Mouse (Mus musculus): Measurements from ENCODE around the gene Trappc6a.

Trappc6a gene

GRCm38 (mm10) chr7:19508150-19508923, at the start of gene Trappc6a, which contains the start of gene Bloc1s3:
Gene Trappc6a, plus strand, starts transcription at chr7:19508395.
Gene Bloc1s3, minus strand, starts transcription at chr7:19508367.
- DNase-seq (ENCODE audit: low read depth, low spot score) = peak; percentile 90

- DNase-seq (ENCODE audit: low read depth, low spot score) = peak; percentile 83
These were observed 49.5 kb upstream of the Trappc6a start, which contains the start of gene Mark4 for GRCm38 (mm10) chr7:19458591-19459111. Gene Mark4, minus strand, starts transcription at chr7:19458821.

GRCm38 (mm10) chr7:19459144-19459870, 48.9 kb upstream of the Trappc6a start:
- no peak for DNase-seq (ENCODE audit: low read depth, low spot score)

GRCm38 (mm10) chr7:19460500-19460899, 47.7 kb upstream of the Trappc6a start:
- DNase-seq (ENCODE audit: low read depth, low spot score) = no peak

- peak; percentile 71 for DNase-seq (ENCODE audit: low read depth, low spot score)
These were observed 46.7 kb upstream of the Trappc6a start for GRCm38 (mm10) chr7:19461488-19461887.

- no peak for DNase-seq (ENCODE audit: low read depth, low spot score)
These were observed 45.8 kb upstream of the Trappc6a start for GRCm38 (mm10) chr7:19462443-19462842.

GRCm38 (mm10) chr7:19462884-19463381, 45.3 kb upstream of the Trappc6a start, which contains the start of gene Exoc3l2:
Gene Exoc3l2, plus strand, starts transcription at chr7:19463331.
- DNase-seq (ENCODE audit: low read depth, low spot score) = no peak

- DNase-seq (ENCODE audit: low read depth, low spot score) = no peak
These were observed 43.6 kb upstream of the Trappc6a start for GRCm38 (mm10) chr7:19464367-19465307.

GRCm38 (mm10) chr7:19466602-19467145, 41.5 kb upstream of the Trappc6a start:
- no peak for DNase-seq (ENCODE audit: low read depth, low spot score)

- DNase-seq (ENCODE audit: low read depth, low spot score) = no peak
These were observed 40.6 kb upstream of the Trappc6a start for GRCm38 (mm10) chr7:19467638-19468037.

- no peak for DNase-seq (ENCODE audit: low read depth, low spot score)
These were observed 39.9 kb upstream of the Trappc6a start for GRCm38 (mm10) chr7:19468279-19468678.

GRCm38 (mm10) chr7:19469404-19469803, 38.8 kb upstream of the Trappc6a start:
- no peak for DNase-seq (ENCODE audit: low read depth, low spot score)

GRCm38 (mm10) chr7:19470308-19470707, 37.9 kb upstream of the Trappc6a start:
- no peak for DNase-seq (ENCODE audit: low read depth, low spot score)

GRCm38 (mm10) chr7:19472403-19472802, 35.8 kb upstream of the Trappc6a start:
- DNase-seq (ENCODE audit: low read depth, low spot score) = no peak

- DNase-seq (ENCODE audit: low read depth, low spot score) = no peak
These were observed 34.2 kb upstream of the Trappc6a start for GRCm38 (mm10) chr7:19473875-19474443.

- DNase-seq (ENCODE audit: low read depth, low spot score) = no peak
These were observed 31.1 kb upstream of the Trappc6a start for GRCm38 (mm10) chr7:19477084-19477483.

GRCm38 (mm10) chr7:19477624-19478384, 30.4 kb upstream of the Trappc6a start:
- no peak for DNase-seq (ENCODE audit: low read depth, low spot score)

- peak; percentile 58 for DNase-seq (ENCODE audit: low read depth, low spot score)
These were observed 24.9 kb upstream of the Trappc6a start for GRCm38 (mm10) chr7:19483281-19483680.

- DNase-seq (ENCODE audit: low read depth, low spot score) = no peak
These were observed 22.7 kb upstream of the Trappc6a start for GRCm38 (mm10) chr7:19485488-19485887.

- DNase-seq (ENCODE audit: low read depth, low spot score) = no peak
These were observed 21.6 kb upstream of the Trappc6a start for GRCm38 (mm10) chr7:19486549-19486948.
